Mouse (Mus musculus) midbrain, embryonic 14.5 days (tissue): ENCODE data around the gene Rybp. TPM values are rescaled to one million over a fixed set of nuclear protein-coding genes. Genes with fewer than 3 reads are reported as not detected.

Source experiments
- ATAC-seq: fragments of 200-750 bp; cut with Nextera tagmentation; 2 replicates; pipeline ENCODE4 v1.8.0; 2017; ENCODE audit warnings: moderate number of reproducible peaks, moderate library complexity; ENCODE audit not compliant: low FRiP score, low TSS enrichment
- DNase-seq: peaks from one replicate; pipeline ENCODE4 v3.0.0-alpha.2; 2015
- H3K27ac ChIP-seq: fragments of 300-500 bp; sonication (generic); replicated peaks from 2 replicates; pipeline ENCODE4 v1.5.1; 2014; ENCODE audit warnings: mild to moderate bottlenecking, low read depth, low read length, moderate library complexity
- H3K27me3 ChIP-seq: fragments of 300-500 bp; sonication (generic); 2 replicates; pipeline ENCODE4 v1.6.1; 2014; ENCODE audit warnings: low read length, control low read depth, mixed read lengths; ENCODE audit not compliant: control insufficient read depth, insufficient read depth
- H3K36me3 ChIP-seq: fragments of 300-500 bp; sonication (generic); 2 replicates; pipeline ENCODE4 v1.6.1; 2014; ENCODE audit warnings: low read length, control low read depth; ENCODE audit not compliant: control insufficient read depth, insufficient read depth
- H3K4me1 ChIP-seq: fragments of 300-500 bp; sonication (generic); 2 replicates; pipeline ENCODE4 v1.6.1; 2014; ENCODE audit warnings: mild to moderate bottlenecking, antibody characterized with exemption, low read length, control low read depth; ENCODE audit not compliant: control insufficient read depth, insufficient read depth
- H3K4me2 ChIP-seq: fragments of 300-500 bp; sonication (generic); 2 replicates; pipeline ENCODE4 v1.6.1; 2014; ENCODE audit warnings: mild to moderate bottlenecking, low read length, moderate library complexity
- H3K4me3 ChIP-seq: fragments of 300-500 bp; sonication (generic); replicated peaks from 2 replicates; pipeline ENCODE4 v1.5.1; 2014; ENCODE audit warnings: low read depth, low read length
- H3K9ac ChIP-seq: fragments of 300-500 bp; sonication (generic); replicated peaks from 2 replicates; pipeline ENCODE4 v1.6.1; 2014; ENCODE audit warnings: mild to moderate bottlenecking, low read length, moderate library complexity
- H3K9me3 ChIP-seq: fragments of 300-500 bp; sonication (generic); 2 replicates; pipeline ENCODE4 v1.6.1; 2016; ENCODE audit warnings: low read length, control low read depth, mixed read lengths; ENCODE audit not compliant: control insufficient read depth
- WGBS: fragments of 180-500 bp; shearing (Covaris S2); extraction: QIAGEN DNeasy Blood & Tissue Kit; methylation state at CpG from one replicate; pipeline ENCODE4 v1.1.7; 2014; 5-methylcytosine and 5-hydroxymethylcytosine counted together
- polyA plus RNA-seq: library from polyadenylated mRNA; unstranded; fragments of >200 nt; fragmentation: Nextera tagmentation; extraction: Ambion mirVana; gene quantifications from 2 replicates; pipeline ENCODE4 v1.2.1, GENCODE M21; 2014

Rybp gene
- polyA plus RNA-seq, 1 experiment from 2014 or later: 17.6 TPM

DNA sequence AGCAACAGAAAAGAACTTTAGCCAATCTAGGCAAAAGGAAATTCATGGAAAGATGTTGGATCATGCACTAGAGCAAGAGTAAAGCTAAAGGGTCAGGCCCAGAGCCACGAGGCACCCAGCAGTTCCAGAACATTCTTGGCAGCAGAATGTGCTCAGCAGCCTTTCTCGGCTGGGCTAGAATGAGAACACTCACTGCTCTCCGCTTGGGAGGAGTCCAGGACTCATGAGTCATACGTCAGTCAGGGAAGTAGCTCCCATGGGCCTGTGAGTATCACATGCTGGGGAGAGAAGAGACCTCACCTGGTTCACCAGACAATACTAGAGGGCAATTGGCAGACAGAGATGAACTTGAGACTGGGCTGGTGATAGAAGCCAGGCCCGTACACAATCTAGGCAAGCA is 39.8 kb upstream of the Rybp start:
- no peak overlapping the region for H3K27ac ChIP-seq
- no peak overlapping the region for H3K4me3 ChIP-seq
- H3K4me1 ChIP-seq: peaks cover 10% of the 10 kb centered on the region; the same call in 1 of the 2 replicates
- H3K36me3 ChIP-seq: no peaks in the 10 kb centered on the region
- WGBS: 79% methylated on average over 5 of the region's 5 CpGs
- ATAC-seq: no peak
- no peaks in the 10 kb centered on the region; the same call in 1 of the 2 replicates for H3K27me3 ChIP-seq
- H3K4me2 ChIP-seq: no peak overlapping the region
- no peak for DNase-seq
- no peaks in the 10 kb centered on the region for H3K9me3 ChIP-seq
- H3K9ac ChIP-seq: no peak overlapping the region

DNA sequence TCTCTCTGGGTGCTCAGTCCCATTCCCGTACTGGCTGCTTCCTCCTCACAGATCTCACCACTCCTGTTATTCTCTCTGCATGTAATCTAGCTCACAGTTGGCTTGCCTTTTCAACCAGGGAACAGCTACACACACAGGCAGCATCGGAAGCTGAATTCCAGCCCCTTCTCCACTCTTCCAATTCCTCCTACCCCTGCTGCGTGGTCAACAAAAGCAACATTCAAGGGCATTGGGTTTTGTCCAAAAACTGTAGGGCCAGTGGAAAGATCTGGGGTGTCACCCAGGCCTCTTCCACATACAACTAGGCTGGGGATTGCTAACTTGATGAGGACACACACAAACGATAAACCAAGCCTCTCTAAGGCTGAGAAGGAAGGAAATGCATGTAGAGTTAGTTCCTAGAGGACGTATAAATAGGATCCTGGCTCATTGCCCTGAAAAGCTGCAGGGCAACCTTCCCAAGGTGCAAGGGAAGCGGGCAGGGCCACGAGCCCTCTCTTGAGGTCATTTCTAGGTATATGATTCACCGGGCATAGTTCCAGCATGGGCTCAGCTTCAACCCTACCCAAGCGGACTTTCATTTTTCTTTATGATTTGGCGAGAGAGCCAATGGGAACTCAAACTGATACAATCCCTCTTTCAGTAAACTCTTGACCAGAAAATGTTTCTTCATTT is 36.6 kb upstream of the Rybp start:
- H3K4me2 ChIP-seq: no peak overlapping the region
- ATAC-seq: no peak
- H3K36me3 ChIP-seq: no peaks in the 10 kb centered on the region
- peaks cover 10% of the 10 kb centered on the region; the same call in 1 of the 2 replicates for H3K4me1 ChIP-seq
- H3K4me3 ChIP-seq: no peak overlapping the region
- H3K9ac ChIP-seq: no peak overlapping the region
- WGBS: 84% methylated on average over 10 of the region's 10 CpGs
- H3K27me3 ChIP-seq: no peaks in the 10 kb centered on the region; the same call in 1 of the 2 replicates
- no peak for DNase-seq
- no peak overlapping the region for H3K27ac ChIP-seq
- H3K9me3 ChIP-seq: no peaks in the 10 kb centered on the region

GRCm38 (mm10) chr6:100322561-100322960 is 35.3 kb upstream of the Rybp start:
- Histone ChIP-seq H3K27ac (no peak overlapping the region), H3K4me1 (peaks cover 10% of the 10 kb centered on the region; the same call in 1 of the 2 replicates), H3K36me3 (no peaks in the 10 kb centered on the region), H3K9ac (no peak overlapping the region), H3K27me3 (no peaks in the 10 kb centered on the region; the same call in 1 of the 2 replicates), H3K4me3 (no peak overlapping the region), H3K9me3 (no peaks in the 10 kb centered on the region), H3K4me2 (no peak overlapping the region)
- WGBS: 27% methylated on average over 8 of the region's 8 CpGs
- ATAC-seq (no peak), DNase-seq (peak; percentile 67)

DNA sequence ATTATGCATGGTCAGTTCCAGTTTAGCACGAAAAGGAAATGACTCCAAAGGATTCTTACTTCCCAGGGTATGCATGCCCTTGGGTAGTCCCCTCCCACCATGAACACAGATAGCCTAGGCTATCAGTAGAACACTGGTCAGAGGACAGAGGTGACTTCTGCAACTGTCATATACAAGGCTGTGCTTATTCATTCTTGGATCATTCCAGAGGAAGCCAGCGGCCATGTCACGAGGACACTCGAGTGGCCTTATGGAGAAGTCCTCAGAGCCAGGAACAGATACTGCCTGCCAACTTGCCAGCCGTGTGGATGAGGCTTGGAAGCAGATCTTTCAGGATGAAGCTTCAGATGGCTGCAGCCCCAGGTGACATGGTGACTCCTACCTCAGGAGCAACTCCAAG is 34.9 kb upstream of the Rybp start:
- H3K4me1 ChIP-seq: peaks cover 10% of the 10 kb centered on the region; the same call in 1 of the 2 replicates
- DNase-seq (no peak), ATAC-seq (no peak)
- H3K36me3 ChIP-seq: no peaks in the 10 kb centered on the region
- H3K9ac ChIP-seq: no peak overlapping the region
- WGBS: 81% methylated on average over 5 of the region's 5 CpGs
- no peak overlapping the region for H3K27ac ChIP-seq
- H3K9me3 ChIP-seq: no peaks in the 10 kb centered on the region
- H3K4me3 ChIP-seq: no peak overlapping the region
- no peak overlapping the region for H3K4me2 ChIP-seq
- H3K27me3 ChIP-seq: no peaks in the 10 kb centered on the region; the same call in 1 of the 2 replicates

GRCm38 (mm10) chr6:100314201-100314600 is 26.9 kb upstream of the Rybp start:
- H3K9me3 ChIP-seq: no peaks in the 10 kb centered on the region
- no peak overlapping the region for H3K27ac ChIP-seq
- DNase-seq: no peak
- no peak overlapping the region for H3K9ac ChIP-seq
- H3K4me3 ChIP-seq: no peak overlapping the region
- H3K4me2 ChIP-seq: no peak overlapping the region
- no peak for ATAC-seq
- H3K36me3 ChIP-seq: no peaks in the 10 kb centered on the region
- WGBS: 74% methylated on average over 8 of the region's 8 CpGs
- no peaks in the 10 kb centered on the region for H3K4me1 ChIP-seq
- no peaks in the 10 kb centered on the region for H3K27me3 ChIP-seq

DNA sequence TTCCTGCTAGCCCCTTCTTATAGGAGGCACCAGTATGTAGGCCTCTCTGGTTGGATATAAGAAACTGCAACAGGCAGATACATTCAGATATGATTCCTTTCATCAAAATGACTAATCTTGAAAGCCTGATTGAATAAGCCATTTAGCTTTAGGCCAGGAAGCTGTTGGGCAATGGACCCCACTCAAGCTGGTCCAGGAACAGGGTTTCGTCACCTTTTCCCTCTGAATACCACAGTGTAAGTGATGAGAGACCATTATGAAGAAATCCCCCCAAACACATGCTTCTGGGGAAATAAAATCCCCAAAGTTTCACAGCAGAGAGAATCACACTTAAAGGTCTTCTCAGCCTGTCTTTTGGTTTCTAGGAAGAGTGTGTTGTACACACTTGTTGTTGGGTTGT is 23.9 kb upstream of the Rybp start:
- no peaks in the 10 kb centered on the region for H3K9me3 ChIP-seq
- no peak overlapping the region for H3K4me3 ChIP-seq
- no peaks in the 10 kb centered on the region for H3K4me1 ChIP-seq
- no peak overlapping the region for H3K27ac ChIP-seq
- no peaks in the 10 kb centered on the region for H3K27me3 ChIP-seq
- 87% methylated on average over 1 of the region's 1 CpGs for WGBS
- H3K9ac ChIP-seq: no peak overlapping the region
- H3K4me2 ChIP-seq: no peak overlapping the region
- no peaks in the 10 kb centered on the region for H3K36me3 ChIP-seq
- ATAC-seq (no peak), DNase-seq (no peak)

DNA sequence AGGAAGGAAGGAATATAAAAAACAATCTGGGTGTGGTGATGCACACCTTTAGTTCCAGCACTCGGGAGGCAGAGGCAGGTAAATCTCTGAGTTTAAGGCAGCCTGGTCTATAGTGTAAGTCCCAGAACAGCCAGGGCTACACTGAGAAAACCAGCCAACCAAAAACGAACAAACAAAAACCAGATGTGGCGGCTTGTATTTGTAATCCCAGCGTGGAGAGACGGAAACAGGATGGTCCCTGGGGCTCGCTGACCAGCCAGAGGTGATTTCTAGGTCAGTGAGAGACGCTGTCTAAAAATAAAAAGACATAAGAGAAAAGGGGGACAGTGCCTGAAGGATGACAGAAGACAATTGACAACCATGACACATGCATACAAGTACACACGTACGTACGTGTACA is 17.5 kb upstream of the Rybp start:
- no peak for ATAC-seq
- 83% methylated on average over 10 of the region's 10 CpGs for WGBS

DNA sequence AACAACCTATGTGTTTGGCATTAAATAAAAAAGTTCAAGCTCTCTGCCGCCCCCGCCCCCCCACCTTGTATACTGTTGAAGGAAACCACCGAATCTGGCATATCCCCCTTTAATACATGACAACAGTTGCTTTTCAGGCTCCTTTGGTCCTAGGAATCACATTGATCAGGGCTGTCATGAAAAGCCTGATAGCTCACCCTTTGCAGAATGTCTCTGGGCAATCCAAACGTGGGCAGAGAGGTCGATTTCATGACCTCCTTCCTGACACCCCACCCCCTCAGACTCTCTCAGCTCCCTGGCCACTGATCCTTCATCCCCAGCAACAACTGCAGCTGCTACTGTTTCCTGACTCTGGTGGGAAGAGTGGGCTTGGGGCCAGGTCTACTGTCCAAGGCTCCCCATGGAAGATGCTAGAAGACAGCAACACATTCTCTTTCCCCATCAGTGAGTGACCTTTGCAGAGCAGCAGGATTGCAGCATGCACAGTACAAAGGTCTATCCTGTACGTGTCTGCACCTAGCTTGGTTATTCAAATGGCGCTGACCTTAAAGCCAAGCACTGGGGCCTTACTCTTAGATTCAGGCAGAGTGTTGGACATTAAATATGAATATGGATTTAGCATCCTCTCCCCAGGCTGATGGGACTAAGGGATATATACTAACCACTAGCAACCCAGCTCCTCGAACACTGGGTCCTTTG is 14.3 kb upstream of the Rybp start:
- no peak overlapping the region for H3K27ac ChIP-seq
- H3K4me2 ChIP-seq: no peak overlapping the region
- 69% methylated on average over 8 of the region's 8 CpGs for WGBS
- ATAC-seq: no peak
- DNase-seq: no peak
- H3K9ac ChIP-seq: no peak overlapping the region
- H3K27me3 ChIP-seq: 0 out of 2 replicates have a peak, but pooled peaks cover 3% of the 10 kb centered on the region
- H3K9me3 ChIP-seq: no peaks in the 10 kb centered on the region
- H3K4me1 ChIP-seq: no peaks in the 10 kb centered on the region
- no peaks in the 10 kb centered on the region for H3K36me3 ChIP-seq
- H3K4me3 ChIP-seq: no peak overlapping the region

More for the DNA sequence above, 17.5 kb upstream of the Rybp start:
- H3K4me2 ChIP-seq: no peak overlapping the region
- H3K27me3 ChIP-seq: 0 out of 2 replicates have a peak, but pooled peaks cover under 1% of the 10 kb centered on the region
- H3K27ac ChIP-seq: no peak overlapping the region
- H3K9me3 ChIP-seq: no peaks in the 10 kb centered on the region
- H3K4me3 ChIP-seq: no peak overlapping the region
- DNase-seq: no peak
- H3K36me3 ChIP-seq: no peaks in the 10 kb centered on the region
- H3K9ac ChIP-seq: no peak overlapping the region
- no peaks in the 10 kb centered on the region for H3K4me1 ChIP-seq

- Histone ChIP-seq H3K36me3 (no peaks in the 10 kb centered on the region), H3K9ac (no peak overlapping the region), H3K4me2 (no peak overlapping the region), H3K4me1 (no peaks in the 10 kb centered on the region), H3K27ac (no peak overlapping the region), H3K4me3 (no peak overlapping the region), H3K27me3 (0 out of 2 replicates have a peak, but pooled peaks cover 3% of the 10 kb centered on the region), H3K9me3 (no peaks in the 10 kb centered on the region)
- no peak for ATAC-seq
- DNase-seq: no peak
- WGBS: 52% methylated on average over 3 of the region's 3 CpGs
Measured at GRCm38 (mm10) chr6:100300831-100301230, 13.5 kb upstream of the Rybp start.
